Mouse (Mus musculus): Measurements from ENCODE around the gene Gas7.

Gene Gas7

GRCm38 (mm10) chr11:67661465-67661864, 206.2 kb downstream of the Gas7 start:
- DNase-seq, result peak; percentile 29

DNA sequence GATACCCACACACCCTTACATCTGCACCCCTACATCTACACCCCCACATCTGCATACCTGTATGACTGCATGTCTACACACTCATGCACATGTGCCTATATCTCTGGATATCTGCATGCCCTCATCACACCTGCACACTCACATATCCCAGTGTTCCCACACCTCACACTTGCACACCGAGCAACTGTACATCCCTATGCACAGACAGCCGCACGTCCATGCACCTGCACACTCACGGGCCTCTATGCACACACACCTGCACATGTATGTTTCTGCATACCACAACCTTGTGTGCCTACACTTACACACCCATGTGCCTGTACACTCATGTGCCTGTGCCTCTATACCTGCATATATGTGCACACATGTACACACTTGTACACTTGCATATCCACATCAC, 208.2 kb downstream of the Gas7 start:
- DNase-seq, result peak; percentile 57

DNA sequence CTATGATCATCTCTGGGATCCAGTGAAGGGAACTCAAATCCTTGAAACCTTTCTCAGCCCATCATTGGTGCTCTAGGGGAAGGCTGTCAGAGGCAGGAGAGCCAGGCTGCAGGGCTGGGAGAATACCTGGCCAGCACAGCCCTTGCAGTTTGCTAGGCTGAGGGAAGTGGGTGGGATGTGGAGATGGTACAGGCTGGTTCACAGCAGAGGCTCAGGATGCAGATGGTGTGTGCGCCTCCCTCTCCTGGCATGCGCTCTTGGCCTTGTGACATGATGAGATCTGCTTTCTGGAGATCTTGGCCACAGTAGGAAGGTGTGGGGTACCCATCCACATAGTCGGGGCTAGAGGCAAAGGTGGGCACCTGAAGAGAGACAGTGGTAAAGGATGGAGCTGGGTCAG, 209.0 kb downstream of the Gas7 start:
- peak; percentile 94 for DNase-seq

DNA sequence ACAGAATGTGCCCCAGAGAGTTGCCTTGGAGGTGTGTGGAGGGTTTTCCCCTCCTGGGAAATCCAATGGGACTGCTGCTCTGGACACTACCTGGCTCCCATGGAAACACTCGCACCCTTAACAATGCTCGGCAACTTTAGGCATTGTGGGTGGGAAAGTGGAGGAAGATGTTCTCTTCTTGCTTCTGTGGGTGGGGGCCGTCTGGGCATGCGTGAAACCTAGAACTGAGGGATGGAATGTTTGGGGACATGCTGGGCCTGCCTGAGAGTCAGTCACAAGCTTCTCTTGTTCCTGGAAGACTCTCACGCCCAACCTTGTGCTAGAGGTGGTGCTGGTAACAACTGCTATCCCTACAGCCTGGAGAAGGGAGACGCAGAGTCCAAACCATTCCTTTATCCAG, 209.7 kb downstream of the Gas7 start:
- peak; percentile 42 for DNase-seq

GRCm38 (mm10) chr11:67666129-67666528, 210.9 kb downstream of the Gas7 start:
- peak; percentile 55 for DNase-seq

DNA sequence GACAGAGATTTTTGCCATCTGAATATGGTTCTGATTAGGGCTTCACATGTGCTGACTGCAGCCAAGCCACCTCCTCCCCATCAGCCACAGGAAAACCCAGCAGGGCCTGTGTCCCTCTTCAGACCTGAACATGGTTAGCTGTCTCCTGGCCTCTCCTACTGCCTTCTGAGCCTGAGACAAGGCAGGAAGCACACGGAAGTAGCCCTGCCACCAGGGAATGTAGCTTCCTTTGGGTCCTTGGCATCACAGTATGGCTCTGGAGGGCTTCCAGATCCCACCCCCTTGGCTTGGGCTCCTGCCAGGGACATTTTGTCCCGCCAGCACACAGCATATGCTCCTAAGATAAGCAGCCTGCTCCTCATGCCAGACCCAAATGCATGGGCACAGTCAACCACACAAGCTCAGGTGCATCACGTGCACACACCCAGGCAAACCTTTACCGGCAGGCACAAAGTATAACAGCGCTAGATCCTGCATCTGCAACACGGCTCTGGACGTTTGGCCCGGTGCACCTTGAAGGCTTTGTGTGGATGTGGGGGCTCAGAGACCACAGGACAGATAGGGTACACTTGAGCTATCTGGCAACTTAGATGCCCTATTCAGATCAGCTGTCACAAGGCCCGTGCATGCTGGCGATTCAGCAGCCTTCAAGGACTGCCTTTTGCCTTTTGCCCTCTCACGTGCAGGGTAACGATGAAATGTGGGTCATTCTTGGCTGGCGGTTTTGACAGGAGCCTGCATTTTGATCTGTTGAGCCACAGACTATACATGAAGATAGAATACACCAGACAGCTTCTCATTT, 212.5 kb downstream of the Gas7 start:
- DNase-seq, result peak; percentile 99

- DNase-seq, result peak; percentile 74
Measured at GRCm38 (mm10) chr11:67668460-67669007, 213.3 kb downstream of the Gas7 start.

DNA sequence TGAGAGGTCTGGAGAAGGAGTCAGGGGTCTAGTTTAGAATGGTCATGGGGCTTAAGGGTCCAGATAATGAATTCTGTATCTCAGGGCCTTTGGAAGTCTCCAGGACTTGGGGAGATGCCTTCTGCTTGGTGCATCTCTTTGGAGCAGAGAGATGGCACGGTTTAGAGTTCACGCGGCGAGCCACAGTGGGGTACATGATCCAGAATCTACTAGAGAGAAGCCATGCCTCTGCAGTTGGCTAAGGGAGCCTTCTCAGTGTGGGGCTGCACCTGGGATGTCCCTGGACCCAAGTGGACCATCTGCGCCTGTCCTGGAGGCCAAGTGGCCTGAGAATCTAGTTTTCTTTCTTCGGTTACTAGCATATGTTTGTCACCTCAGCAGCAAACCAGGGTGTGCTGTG, 214.8 kb downstream of the Gas7 start:
- DNase-seq, result peak; percentile 99

DNA sequence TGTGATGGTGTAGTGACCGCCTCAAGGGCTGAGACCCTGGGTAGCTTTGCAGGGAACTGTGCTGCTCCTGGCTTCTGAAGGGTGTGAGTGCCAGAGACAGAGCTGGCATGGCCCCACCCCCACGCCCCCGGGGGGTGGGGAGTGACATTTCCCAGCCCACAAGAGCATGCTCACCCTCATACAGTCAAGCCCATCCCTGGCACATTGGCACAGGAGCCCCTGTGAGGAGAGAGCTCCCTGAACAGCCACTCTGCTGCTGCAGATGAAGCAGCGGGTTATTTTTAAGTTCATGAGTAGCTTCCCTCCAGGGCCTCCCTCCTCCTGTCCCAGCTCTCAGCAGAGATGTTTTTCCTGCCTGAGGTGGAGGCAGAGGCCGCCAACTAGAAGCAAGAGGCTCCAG, 216.9 kb downstream of the Gas7 start:
- DNase-seq, result peak; percentile 61

DNA sequence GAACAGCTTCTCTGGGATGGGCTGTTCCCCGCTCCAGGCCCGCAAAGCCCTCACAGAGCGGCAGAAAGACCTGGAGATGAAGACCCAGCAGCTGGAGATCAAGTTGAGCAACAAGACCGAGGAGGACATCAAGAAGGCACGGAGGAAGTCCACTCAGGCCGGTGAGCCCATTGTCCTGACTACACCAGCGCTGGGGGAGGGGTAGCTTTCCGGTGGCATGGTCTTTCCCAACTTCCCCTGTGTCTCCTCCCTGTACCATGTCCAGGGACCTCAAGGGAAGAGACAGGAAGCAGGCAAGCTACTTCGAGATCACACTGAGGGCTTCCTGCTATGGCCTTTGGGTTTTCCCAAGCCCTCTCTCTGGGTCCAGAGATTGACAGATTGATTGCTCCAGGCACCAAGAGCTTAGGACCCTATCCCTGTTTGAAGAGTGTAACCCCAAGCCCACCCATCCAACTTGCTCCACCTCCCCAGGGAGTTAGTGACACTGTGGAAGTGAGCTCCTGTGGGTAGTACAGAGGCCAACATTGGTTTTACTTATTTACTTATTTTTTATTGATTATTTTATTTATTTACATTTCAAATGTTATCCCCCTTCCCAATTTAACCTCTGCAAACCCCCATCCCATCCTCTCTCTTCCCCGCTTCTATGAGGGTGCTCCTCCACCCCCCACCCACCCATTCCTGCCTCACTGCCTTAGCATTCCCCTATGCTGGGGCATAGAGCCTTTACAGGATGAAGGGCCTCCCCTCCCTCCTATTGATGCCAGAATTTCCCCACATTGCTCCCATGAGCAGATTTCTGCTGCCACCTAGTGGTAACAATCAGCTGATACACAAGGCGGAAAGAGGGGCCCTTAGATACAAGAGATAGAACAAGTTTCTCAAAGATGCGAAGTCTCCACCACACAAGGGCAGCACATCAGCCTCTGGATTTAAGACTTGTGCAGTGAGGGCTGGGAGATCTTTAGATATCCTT, 220.6 kb downstream of the Gas7 start:
- DNase-seq, result peak; percentile 90

DNA sequence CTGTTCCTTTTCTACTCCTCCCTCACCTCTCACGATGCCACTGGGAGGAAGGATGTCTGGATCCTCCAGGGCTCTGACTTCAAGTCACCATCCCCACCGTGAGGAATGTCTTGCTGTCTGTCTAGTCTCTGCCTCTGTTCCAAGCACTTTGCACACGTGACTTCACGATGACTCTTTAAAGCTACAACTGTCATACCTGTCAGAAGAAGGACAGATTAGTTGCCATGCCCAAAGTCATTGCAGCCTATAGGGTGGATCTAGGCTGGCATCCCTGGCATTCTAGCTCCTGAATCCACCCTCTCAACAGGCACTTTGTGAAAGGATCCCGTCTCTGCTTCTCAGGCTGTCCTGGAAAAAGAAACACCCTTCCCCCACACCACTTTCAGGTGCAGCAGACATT, 224.1 kb downstream of the Gas7 start:
- no peak for DNase-seq

DNA sequence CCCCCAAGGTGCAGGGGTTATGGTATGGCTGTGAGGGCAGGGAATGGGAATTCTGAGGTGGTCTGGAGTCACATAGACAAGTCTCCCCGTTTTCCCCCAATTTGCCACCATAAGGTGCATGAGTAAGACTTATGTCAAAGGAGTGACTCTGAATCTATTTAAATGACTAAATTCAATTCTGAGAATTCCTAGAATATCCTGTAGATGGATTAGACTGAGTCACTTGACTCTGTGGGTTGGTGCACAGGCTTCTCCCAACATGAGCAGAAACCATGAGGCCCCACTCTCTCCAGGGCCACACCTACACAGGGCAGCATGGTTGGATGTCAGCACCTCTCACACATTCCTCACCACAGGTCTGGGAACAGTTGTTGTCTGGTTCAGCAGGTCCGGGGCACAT, 224.7 kb downstream of the Gas7 start:
- DNase-seq, result peak; percentile 14

- DNase-seq, result peak; percentile 3
Measured at GRCm38 (mm10) chr11:67681871-67682270, 226.6 kb downstream of the Gas7 start.

GRCm38 (mm10) chr11:67686109-67686508, 230.9 kb downstream of the Gas7 start:
- DNase-seq, result peak; percentile 5

- DNase-seq, result no peak
Measured at GRCm38 (mm10) chr11:67694703-67695376, 239.6 kb downstream of the Gas7 start, which contains the start of gene Rcvrn. Gene Rcvrn, plus strand, starts transcription at chr11:67695326.

GRCm38 (mm10) chr11:67712976-67713375, 257.7 kb downstream of the Gas7 start:
- no peak for DNase-seq

DNA sequence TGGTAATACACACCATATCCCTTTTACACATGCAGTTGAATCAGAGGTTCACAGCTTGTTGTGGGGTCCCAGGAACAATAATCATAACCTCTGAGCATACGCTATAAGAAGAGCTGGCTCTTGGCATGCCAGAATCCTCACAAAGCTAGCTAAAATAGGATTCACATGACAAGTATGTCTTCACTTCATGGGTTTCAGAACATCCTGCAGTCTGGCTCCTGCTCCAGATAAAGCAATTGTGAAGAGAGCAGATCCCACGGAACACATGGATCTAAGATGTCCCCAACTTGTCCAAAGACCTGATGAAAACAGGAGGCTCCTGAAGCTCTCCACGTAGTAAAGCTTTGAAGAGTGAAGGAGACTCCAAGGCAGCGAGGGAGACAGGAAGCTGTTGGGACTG, 260.1 kb downstream of the Gas7 start:
- DNase-seq, result no peak

DNA sequence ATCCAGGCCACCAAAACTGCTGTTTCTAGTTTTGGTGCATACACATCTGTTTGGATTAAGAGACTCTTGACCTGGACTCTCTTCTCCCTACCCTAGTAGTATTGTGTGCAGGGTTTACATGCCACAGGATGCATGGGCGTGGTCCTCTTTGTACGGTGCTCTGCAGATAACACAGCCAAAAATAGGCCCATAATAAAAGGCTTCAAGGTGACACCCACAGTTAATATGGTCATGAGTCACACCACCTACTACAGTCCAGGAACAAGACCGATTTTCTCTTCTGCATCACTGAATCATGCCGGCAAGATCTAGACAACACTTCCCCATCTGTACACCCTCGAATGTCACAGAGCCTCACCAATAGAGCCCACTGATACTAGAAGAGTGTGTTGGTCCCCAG, 266.2 kb downstream of the Gas7 start:
- DNase-seq, result no peak

- DNase-seq, result no peak
Measured at GRCm38 (mm10) chr11:67722399-67723156, 267.3 kb downstream of the Gas7 start.

DNA sequence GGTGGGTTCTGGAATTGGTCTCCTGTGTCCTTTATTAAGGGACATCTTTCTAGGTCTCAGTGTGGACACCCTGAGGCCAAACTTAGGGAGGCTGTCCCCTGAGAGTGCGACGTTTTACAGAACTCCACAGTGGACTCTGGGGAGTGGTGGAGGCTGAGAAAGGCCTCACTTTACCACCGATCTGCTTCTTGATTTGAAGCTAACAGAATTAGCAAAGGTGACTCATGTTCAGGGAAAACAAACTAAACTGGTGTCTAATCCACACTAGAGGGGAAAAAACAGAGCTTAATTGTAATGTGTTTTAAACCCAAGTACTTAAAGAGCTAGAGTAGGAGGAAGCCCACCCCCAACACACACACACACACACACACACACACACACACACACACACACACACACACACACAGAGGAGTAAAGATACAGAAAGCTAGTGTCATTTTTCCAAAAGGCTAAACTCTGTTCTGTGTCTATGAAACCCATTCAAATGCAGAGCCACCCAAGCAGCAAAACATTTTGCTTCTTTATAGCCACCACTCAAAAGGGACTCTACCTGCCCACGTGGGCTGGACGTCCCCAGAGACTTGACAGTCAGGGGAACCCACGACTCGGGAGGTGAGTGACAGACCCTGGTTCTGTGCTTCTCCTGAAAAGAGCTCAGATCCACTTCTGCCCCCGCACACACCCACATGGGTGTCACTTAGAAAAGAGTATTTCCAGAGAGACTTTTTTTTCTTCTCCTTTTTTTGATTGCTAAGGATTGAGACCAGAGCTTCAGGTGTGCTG, 268.2 kb downstream of the Gas7 start:
- no peak for DNase-seq

GRCm38 (mm10) chr11:67727095-67727494, 271.9 kb downstream of the Gas7 start:
- DNase-seq, result no peak
